27 mouse cellular contexts compared by ENCODE assay signal in genomic region chr2:101792130-101792529, GRCm38 (mm10).
DNase-seq lines count a peak whose midpoint lies in the region; ATAC-seq and TF ChIP-seq lines count a peak whose summit lies in the region.
"Had no signal": no experiment of that assay in that cellular context is flagged by ENCODE, and none has a peak within 500 bp of the region (broad histone marks: within the 10 kb centered on the region; RNA-seq: fewer than 3 reads in every experiment).

No protein-coding gene starts in this region.

- WGBS in lung, postnatal 0 days, result 59% methylated on average over 4 of the region's 4 CpGs
- 55% methylated on average over 4 of the region's 4 CpGs for WGBS in midbrain, embryonic 13.5 days
- WGBS in midbrain, embryonic 15.5 days, result 49% methylated on average over 4 of the region's 4 CpGs
- 68% methylated on average over 4 of the region's 4 CpGs for WGBS in embryonic facial prominence, embryonic 14.5 days
- WGBS in forebrain, embryonic 12.5 days, result 76% methylated on average over 4 of the region's 4 CpGs

- H3K4me1 ChIP-seq in lung, postnatal 0 days (ENCODE audit: insufficient read depth, low read depth, low read length), result peaks cover 15% of the 10 kb centered on the region
- H3K4me1 ChIP-seq in midbrain, embryonic 13.5 days (replicated peaks), result peaks cover 27% of the 10 kb centered on the region
- H3K4me1 ChIP-seq in midbrain, embryonic 15.5 days, result peaks cover 20% of the 10 kb centered on the region
- H3K4me1 ChIP-seq in embryonic facial prominence, embryonic 14.5 days (ENCODE audit: control insufficient read depth, insufficient read depth, low read length), result peaks cover 10% of the 10 kb centered on the region; the same call in 1 of the 2 replicates
- peaks cover 19% of the 10 kb centered on the region for H3K4me1 ChIP-seq in forebrain, embryonic 12.5 days

- ATAC-seq in lung, postnatal 0 days, result no peak
- ATAC-seq in midbrain, embryonic 13.5 days, result no peak
- no peak for ATAC-seq in midbrain, embryonic 15.5 days (replicated peaks)
- 0 out of 2 replicates have a peak, but pooled peaks have one; percentile 24 for ATAC-seq in embryonic facial prominence, embryonic 14.5 days (ENCODE audit: low read depth)
- ATAC-seq in CD4-positive, CD25-positive, alpha-beta regulatory T cell, adult 4 months, result no peak
- no peak for ATAC-seq in forebrain, embryonic 12.5 days (ENCODE audit: low FRiP score)

- peak overlapping the region; percentile 38; the same call in 1 of the 2 replicates for H3K27ac ChIP-seq in lung, postnatal 0 days (ENCODE audit: low read length)
- H3K27ac ChIP-seq in midbrain, embryonic 13.5 days, result peak overlapping the region; percentile 40; the same call in 1 of the 2 replicates
- H3K27ac ChIP-seq in midbrain, embryonic 15.5 days, result no peak overlapping the region
- H3K27ac ChIP-seq in embryonic facial prominence, embryonic 14.5 days (replicated peaks; ENCODE audit: low read depth, low read length), result no peak overlapping the region
- no peak overlapping the region for H3K27ac ChIP-seq in forebrain, embryonic 12.5 days
- H3K27ac ChIP-seq: heart, embryonic 13.5 days; hindbrain, embryonic 15.5 days; kidney, embryonic 15.5 days; limb, embryonic 12.5 days; lung, embryonic 15.5 days; neural tube, embryonic 12.5 days had no signal

- H3K27me3 ChIP-seq in lung, postnatal 0 days (replicated peaks; ENCODE audit: insufficient read depth, low read length), result no peaks in the 10 kb centered on the region
- peaks cover 18% of the 10 kb centered on the region for H3K27me3 ChIP-seq in midbrain, embryonic 13.5 days
- H3K27me3 ChIP-seq in midbrain, embryonic 15.5 days (replicated peaks), result peaks cover 19% of the 10 kb centered on the region
- no peaks in the 10 kb centered on the region for H3K27me3 ChIP-seq in embryonic facial prominence, embryonic 14.5 days (replicated peaks; ENCODE audit: control insufficient read depth, insufficient read depth, low read length)
- peaks cover 3% of the 10 kb centered on the region; the same call in 1 of the 2 replicates for H3K27me3 ChIP-seq in forebrain, embryonic 12.5 days
- H3K27me3 ChIP-seq: heart, embryonic 13.5 days; kidney, embryonic 15.5 days; lung, embryonic 15.5 days had no signal

- no peak overlapping the region for H3K4me3 ChIP-seq in lung, postnatal 0 days (ENCODE audit: low read depth, low read length)
- H3K4me3 ChIP-seq in midbrain, embryonic 13.5 days (replicated peaks), result no peak overlapping the region
- H3K4me3 ChIP-seq in midbrain, embryonic 15.5 days, result no peak overlapping the region
- no peak overlapping the region for H3K4me3 ChIP-seq in embryonic facial prominence, embryonic 14.5 days (ENCODE audit: low read depth, low read length)
- no peak overlapping the region for H3K4me3 ChIP-seq in forebrain, embryonic 12.5 days (replicated peaks)
- H3K4me3 ChIP-seq: erythroblast, embryonic 14.5 days; heart, embryonic 13.5 days; hindbrain, embryonic 15.5 days; kidney, embryonic 15.5 days; limb, embryonic 12.5 days; lung, embryonic 15.5 days; myocyte; neural tube, embryonic 12.5 days had no signal

- no peak for DNase-seq in lung, postnatal 0 days (ENCODE audit: low spot score)
- no peak for DNase-seq in lung, postnatal 36 days
- DNase-seq in embryonic facial prominence, embryonic 14.5 days (ENCODE audit: low spot score), result no peak
- DNase-seq: adrenal gland, adult 2 months; adrenal gland, postnatal 36 days; B cell, adult 2 months; cerebellum, adult 18-20 months; cerebellum, postnatal 14 days; gastrocnemius, postnatal 10 days; heart, postnatal 10 days; kidney, adult 18-20 months; kidney, postnatal 25 days; lung, postnatal 4 days; thymus, postnatal 14 days had no signal

- H3K9ac ChIP-seq in lung, postnatal 0 days (replicated peaks; ENCODE audit: low read depth), result no peak overlapping the region
- no peak overlapping the region for H3K9ac ChIP-seq in midbrain, embryonic 13.5 days (replicated peaks)
- H3K9ac ChIP-seq in midbrain, embryonic 15.5 days, result no peak overlapping the region
- no peak overlapping the region for H3K9ac ChIP-seq in embryonic facial prominence, embryonic 14.5 days (ENCODE audit: low read depth, low read length)
- no peak overlapping the region for H3K9ac ChIP-seq in forebrain, embryonic 12.5 days
- H3K9ac ChIP-seq: heart, embryonic 13.5 days; hindbrain, embryonic 15.5 days; kidney, embryonic 15.5 days; limb, embryonic 12.5 days; lung, embryonic 15.5 days; neural tube, embryonic 12.5 days had no signal

- TF ChIP-seq CTCF in lung, postnatal 0 days (IDR thresholded peaks at IDR 0.05), result no peak

- no peak overlapping the region for H3K4me2 ChIP-seq in lung, postnatal 0 days (replicated peaks; ENCODE audit: low read depth, low read length)
- no peak overlapping the region for H3K4me2 ChIP-seq in midbrain, embryonic 13.5 days (replicated peaks)
- H3K4me2 ChIP-seq in midbrain, embryonic 15.5 days, result no peak overlapping the region
- no peak overlapping the region for H3K4me2 ChIP-seq in embryonic facial prominence, embryonic 14.5 days (ENCODE audit: low read depth, low read length)
- H3K4me2 ChIP-seq in forebrain, embryonic 12.5 days, result no peak overlapping the region
- H3K4me2 ChIP-seq: heart, embryonic 13.5 days; hindbrain, embryonic 15.5 days; kidney, embryonic 15.5 days; limb, embryonic 12.5 days; liver, embryonic 11.5 days; lung, embryonic 15.5 days; neural tube, embryonic 12.5 days had no signal

- TF ChIP-seq EP300 in lung, postnatal 0 days (IDR thresholded peaks at IDR 0.05), result no peak; the same call in 1 of the 2 replicates

- no peaks in the 10 kb centered on the region for H3K36me3 ChIP-seq in lung, postnatal 0 days (ENCODE audit: insufficient read depth, low read length)
- H3K36me3 ChIP-seq in midbrain, embryonic 13.5 days, result no peaks in the 10 kb centered on the region
- no peaks in the 10 kb centered on the region for H3K36me3 ChIP-seq in midbrain, embryonic 15.5 days (replicated peaks)
- no peaks in the 10 kb centered on the region for H3K36me3 ChIP-seq in embryonic facial prominence, embryonic 14.5 days (ENCODE audit: control insufficient read depth, insufficient read depth, low read length)
- no peaks in the 10 kb centered on the region for H3K36me3 ChIP-seq in forebrain, embryonic 12.5 days (replicated peaks)
- H3K36me3 ChIP-seq: heart, embryonic 13.5 days; hindbrain, embryonic 15.5 days; lung, embryonic 15.5 days; neural tube, embryonic 12.5 days had no signal

- H3K9me3 ChIP-seq in lung, postnatal 0 days (ENCODE audit: low read length), result no peaks in the 10 kb centered on the region
- no peaks in the 10 kb centered on the region for H3K9me3 ChIP-seq in midbrain, embryonic 13.5 days
- no peaks in the 10 kb centered on the region for H3K9me3 ChIP-seq in midbrain, embryonic 15.5 days
- no peaks in the 10 kb centered on the region for H3K9me3 ChIP-seq in embryonic facial prominence, embryonic 14.5 days (ENCODE audit: control insufficient read depth, low read length)
- no peaks in the 10 kb centered on the region for H3K9me3 ChIP-seq in forebrain, embryonic 12.5 days
- H3K9me3 ChIP-seq: heart, embryonic 13.5 days; hindbrain, embryonic 15.5 days; kidney, embryonic 15.5 days; limb, embryonic 12.5 days; lung, embryonic 15.5 days; neural tube, embryonic 12.5 days had no signal

Comparison
In these comparisons a context has a peak if more than half of its experiments do, and no peak if none do; other contexts are left out.
1. H3K27ac ChIP-seq: peak in lung, postnatal 0 days (single experiment) and midbrain, embryonic 13.5 days (single experiment); none in midbrain, embryonic 15.5 days (single experiment), embryonic facial prominence, embryonic 14.5 days (single experiment) and forebrain, embryonic 12.5 days (single experiment).